Mouse (Mus musculus): ENCODE data around the gene Gpd1. TPM values are rescaled to one million over a fixed set of nuclear protein-coding genes. Genes with fewer than 3 reads are reported as not detected.
A peak's percentile ranks its signal among the peaks of the same experiment; 100 is the strongest.
"Not testable (repeated sequence)": the region's sequence is repeated elsewhere in the genome, so short reads cannot be mapped to it uniquely, and the experiment has no call there.

Gene Gpd1
- polyA plus RNA-seq, 1 experiment from 2014 or later, result 0.62 TPM

- H3K9me3 ChIP-seq (replicated peaks), result no peaks in the 10 kb centered on the region
- DNase-seq (ENCODE audit: low spot score), result no peak
- no peak overlapping the region for H3K4me3 ChIP-seq
- 80% methylated on average over 11 of the region's 11 CpGs for WGBS
- no peaks in the 10 kb centered on the region for H3K27me3 ChIP-seq (ENCODE audit: low read depth, poor library complexity, severe bottlenecking)
- peaks cover 94% of the 10 kb centered on the region for H3K36me3 ChIP-seq
- peak overlapping the region; percentile 28; the same call in 1 of the 2 replicates for H3K27ac ChIP-seq (replicated peaks)
- H3K4me1 ChIP-seq, result peaks cover 50% of the 10 kb centered on the region
These were observed 1.2 kb upstream of the Gpd1 start for GRCm38 (mm10) chr15:99715982-99716746.

GRCm38 (mm10) chr15:99716814-99717213 lies 501 bp upstream of the Gpd1 start:
- 85% methylated on average over 12 of the region's 12 CpGs for WGBS
- no peaks in the 10 kb centered on the region for H3K9me3 ChIP-seq (replicated peaks)
- peaks cover 94% of the 10 kb centered on the region for H3K36me3 ChIP-seq
- no peak overlapping the region for H3K4me3 ChIP-seq
- DNase-seq (ENCODE audit: low spot score), result no peak
- H3K27me3 ChIP-seq (ENCODE audit: low read depth, poor library complexity, severe bottlenecking), result no peaks in the 10 kb centered on the region
- peaks cover 51% of the 10 kb centered on the region for H3K4me1 ChIP-seq
- no peak overlapping the region for H3K27ac ChIP-seq (replicated peaks)

GRCm38 (mm10) chr15:99718461-99719021 lies 1.2 kb downstream of the Gpd1 start:
- Histone ChIP-seq H3K27ac (replicated peaks) (no peak overlapping the region), H3K9me3 (replicated peaks) (no peaks in the 10 kb centered on the region), H3K4me3 (no peak overlapping the region), H3K27me3 (ENCODE audit: low read depth, poor library complexity, severe bottlenecking) (no peaks in the 10 kb centered on the region), H3K4me1 (peaks cover 60% of the 10 kb centered on the region), H3K36me3 (peaks cover 91% of the 10 kb centered on the region)
- no peak for DNase-seq (ENCODE audit: low spot score)
- 88% methylated on average over 9 of the region's 9 CpGs for WGBS

DNA sequence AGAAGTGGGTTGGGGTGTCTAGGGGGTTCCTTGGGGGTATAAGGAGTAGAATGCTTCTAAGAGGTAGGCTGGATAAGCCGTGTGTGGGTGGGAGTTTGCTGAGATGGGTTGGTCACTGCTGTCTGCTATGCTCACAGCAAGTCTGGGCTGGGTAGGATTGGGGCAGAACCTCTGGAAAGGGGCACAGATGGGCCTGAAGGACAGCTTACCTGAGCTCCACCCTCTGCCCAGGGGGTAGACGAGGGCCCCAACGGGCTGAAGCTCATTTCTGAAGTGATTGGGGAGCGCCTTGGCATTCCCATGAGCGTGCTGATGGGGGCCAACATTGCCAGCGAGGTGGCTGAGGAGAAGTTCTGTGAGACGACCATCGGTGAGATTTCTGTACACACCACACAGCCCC lies 2.5 kb downstream of the Gpd1 start:
- Histone ChIP-seq H3K4me1 (peaks cover 67% of the 10 kb centered on the region), H3K4me3 (no peak overlapping the region), H3K27me3 (ENCODE audit: low read depth, poor library complexity, severe bottlenecking) (no peaks in the 10 kb centered on the region), H3K27ac (replicated peaks) (no peak overlapping the region; the same call in 1 of the 2 replicates), H3K36me3 (peaks cover 80% of the 10 kb centered on the region), H3K9me3 (replicated peaks) (no peaks in the 10 kb centered on the region)
- DNase-seq (ENCODE audit: low spot score), result no peak
- 74% methylated on average over 8 of the region's 8 CpGs for WGBS

- H3K27me3 ChIP-seq (ENCODE audit: low read depth, poor library complexity, severe bottlenecking), result no peaks in the 10 kb centered on the region
- DNase-seq (ENCODE audit: low spot score), result no peak
- no peak overlapping the region for H3K4me3 ChIP-seq
- peaks cover 70% of the 10 kb centered on the region for H3K4me1 ChIP-seq
- WGBS, result 86% methylated on average over 25 of the region's 25 CpGs
- H3K36me3 ChIP-seq, result peaks cover 62% of the 10 kb centered on the region
- H3K9me3 ChIP-seq (replicated peaks), result no peaks in the 10 kb centered on the region
- H3K27ac ChIP-seq (replicated peaks), result no peak overlapping the region
These were observed 4.8 kb downstream of the Gpd1 start for GRCm38 (mm10) chr15:99721921-99722743.

GRCm38 (mm10) chr15:99723120-99723514 lies 5.8 kb downstream of the Gpd1 start:
- Histone ChIP-seq H3K9me3 (replicated peaks) (no peaks in the 10 kb centered on the region), H3K4me1 (peaks cover 61% of the 10 kb centered on the region), H3K36me3 (peaks cover 61% of the 10 kb centered on the region), H3K27me3 (ENCODE audit: low read depth, poor library complexity, severe bottlenecking) (no peaks in the 10 kb centered on the region), H3K27ac (replicated peaks) (peak overlapping the region; percentile 93), H3K4me3 (0 out of 2 replicates have a peak overlapping the region, but pooled peaks have one; percentile 98)
- 45% methylated on average over 10 of the region's 10 CpGs for WGBS
- DNase-seq (ENCODE audit: low spot score), result no peak

DNA sequence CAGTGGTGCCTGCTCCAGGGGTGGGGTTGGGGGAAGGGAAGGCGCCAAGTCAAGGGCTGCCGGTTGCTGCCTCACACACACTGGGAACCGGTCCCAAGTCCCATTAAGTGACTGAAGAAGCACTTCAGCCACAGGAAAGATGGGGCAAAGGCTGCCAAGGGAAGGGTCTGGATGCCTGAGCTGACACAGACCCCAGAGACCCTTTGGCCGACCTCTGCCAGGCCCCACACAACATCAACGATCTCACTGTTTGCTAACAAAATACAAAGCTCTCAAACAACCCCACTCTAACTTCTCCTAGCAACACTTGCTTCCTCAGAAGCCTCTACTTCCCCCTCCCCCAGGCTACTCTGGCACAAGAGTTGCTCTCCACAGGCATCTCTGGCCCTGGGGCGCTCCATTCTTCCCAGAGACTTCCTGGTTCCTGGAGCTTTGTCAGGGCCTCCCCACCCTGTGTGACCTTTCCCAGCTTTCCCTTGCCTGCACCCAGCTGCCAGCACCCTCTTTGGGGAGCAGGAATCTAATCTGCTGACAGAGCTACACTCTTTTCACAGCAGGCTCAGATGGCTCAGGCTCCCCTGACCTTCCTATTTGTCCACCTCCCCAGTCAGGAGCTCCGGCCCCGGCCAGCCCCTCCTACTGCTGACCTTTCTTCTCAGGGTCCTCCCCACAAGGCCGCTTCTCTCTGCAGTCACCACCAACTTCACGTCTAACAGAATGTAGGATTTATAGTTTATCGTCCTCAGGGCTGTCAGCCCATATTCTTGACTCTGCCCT lies 6.4 kb downstream of the Gpd1 start:
- DNase-seq (ENCODE audit: low spot score), result peak; percentile 49
- 10% methylated on average over 11 of the region's 11 CpGs for WGBS
- H3K4me3 ChIP-seq, result peak overlapping the region; percentile 98

GRCm38 (mm10) chr15:99724292-99725021 lies 7.1 kb downstream of the Gpd1 start:
- WGBS, result 10% methylated on average over 16 of the region's 16 CpGs
- peaks cover 61% of the 10 kb centered on the region for H3K36me3 ChIP-seq
- H3K9me3 ChIP-seq (replicated peaks), result no peaks in the 10 kb centered on the region; the same call in 1 of the 2 replicates
- H3K4me3 ChIP-seq, result peak overlapping the region; percentile 98
- no peaks in the 10 kb centered on the region for H3K27me3 ChIP-seq (ENCODE audit: low read depth, poor library complexity, severe bottlenecking)
- H3K4me1 ChIP-seq, result peaks cover 54% of the 10 kb centered on the region
- DNase-seq (ENCODE audit: low spot score), result peak; percentile 61
- H3K27ac ChIP-seq (replicated peaks), result peak overlapping the region; percentile 93

More for the DNA sequence above, 6.4 kb downstream of the Gpd1 start:
- Histone ChIP-seq H3K9me3 (replicated peaks) (no peaks in the 10 kb centered on the region; the same call in 1 of the 2 replicates), H3K27ac (replicated peaks) (peak overlapping the region; percentile 93), H3K36me3 (peaks cover 61% of the 10 kb centered on the region), H3K4me1 (peaks cover 55% of the 10 kb centered on the region), H3K27me3 (ENCODE audit: low read depth, poor library complexity, severe bottlenecking) (no peaks in the 10 kb centered on the region)

DNA sequence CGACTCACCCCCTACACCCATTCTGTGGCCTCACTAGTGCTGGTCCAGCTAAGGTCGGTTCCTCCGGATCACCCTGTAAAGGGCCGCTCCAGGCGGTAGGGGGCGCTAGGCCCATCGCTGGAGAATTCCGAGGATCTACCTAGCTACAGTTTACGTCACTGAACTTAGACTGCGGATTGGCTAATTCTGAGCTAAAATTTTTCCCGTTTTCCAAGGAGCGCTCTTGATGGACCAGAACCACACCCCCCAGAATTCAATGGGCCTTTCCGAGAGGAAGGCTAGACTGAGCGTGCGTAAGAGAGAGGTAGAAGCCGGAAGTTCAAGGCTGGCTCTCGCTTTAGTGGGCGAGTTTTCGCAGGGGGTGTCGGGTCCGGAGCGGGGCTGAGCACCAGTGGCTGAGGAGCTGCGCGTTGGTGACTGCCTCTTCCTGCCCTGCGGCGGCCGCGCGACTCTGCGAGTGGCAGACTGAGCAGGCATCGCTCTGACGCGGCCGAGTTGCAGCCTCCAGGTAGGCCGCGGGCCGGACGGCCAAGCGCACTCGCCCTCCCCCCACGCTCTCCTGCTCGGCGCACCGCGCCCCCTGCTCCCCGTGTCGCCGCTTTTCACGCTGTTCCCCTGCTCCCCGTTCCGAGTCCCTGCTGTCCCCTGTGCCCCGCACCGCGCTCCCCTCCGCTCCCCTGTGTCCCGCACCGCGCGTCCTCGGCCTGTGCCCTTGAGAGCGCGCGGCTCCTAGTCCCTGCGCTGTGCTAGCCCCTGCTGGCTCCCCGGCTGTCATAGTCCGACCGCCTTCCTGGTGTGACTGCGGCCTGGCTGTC lies 8.2 kb downstream of the Gpd1 start, which contains the start of gene Cox14:
Gene Cox14, plus strand, starts transcription at position 278 of the 815 bp plus-strand sequence.
- Histone ChIP-seq H3K4me3 (peak within 1 kb of the TSS; percentile 98), H3K27me3 (ENCODE audit: low read depth, poor library complexity, severe bottlenecking) (no peaks in the 10 kb centered on the region), H3K9me3 (replicated peaks) (no peaks in the 10 kb centered on the region; the same call in 1 of the 2 replicates), H3K4me1 (peaks cover 47% of the 10 kb centered on the region), H3K36me3 (peaks cover 62% of the 10 kb centered on the region), H3K27ac (replicated peaks) (peak within 1 kb of the TSS; percentile 93)
- DNase-seq (ENCODE audit: low spot score), result peak; percentile 95
- under 1% methylated on average over 68 of the region's 68 CpGs for WGBS

DNA sequence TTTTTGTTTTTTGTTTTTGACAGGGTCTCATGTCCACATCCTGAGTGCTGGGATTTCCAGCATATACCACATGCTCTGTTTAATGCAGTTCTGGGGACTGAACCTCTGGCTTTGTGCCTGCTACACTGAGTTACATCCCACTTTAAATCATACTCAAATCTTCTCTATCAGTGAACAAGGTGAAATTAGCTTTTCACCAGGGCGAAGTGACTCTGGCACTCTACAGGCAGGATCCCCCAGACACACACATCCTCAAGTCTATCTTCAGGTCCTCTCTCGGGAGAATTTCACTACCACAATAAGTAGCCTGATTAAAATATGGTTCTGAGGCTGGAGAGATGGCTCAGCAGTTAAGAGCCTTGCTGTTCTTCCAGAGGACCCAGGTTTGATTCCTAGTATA lies 9.2 kb downstream of the Gpd1 start:
- Histone ChIP-seq H3K4me3 (peak overlapping the region; percentile 98), H3K4me1 (peaks cover 43% of the 10 kb centered on the region), H3K9me3 (replicated peaks) (no peaks in the 10 kb centered on the region; the same call in 1 of the 2 replicates), H3K27me3 (ENCODE audit: low read depth, poor library complexity, severe bottlenecking) (no peaks in the 10 kb centered on the region), H3K36me3 (peaks cover 59% of the 10 kb centered on the region), H3K27ac (replicated peaks) (no peak overlapping the region)
- 81% methylated on average over 2 of the region's 2 CpGs for WGBS
- DNase-seq (ENCODE audit: low spot score), result no peak

- WGBS, result 85% methylated on average over 5 of the region's 5 CpGs
- Histone ChIP-seq H3K4me1 (peaks cover 40% of the 10 kb centered on the region), H3K36me3 (peaks cover 59% of the 10 kb centered on the region)
- H3K27ac ChIP-seq (replicated peaks); H3K9me3 ChIP-seq (replicated peaks); DNase-seq (ENCODE audit: low spot score); H3K27me3 ChIP-seq (ENCODE audit: low read depth, poor library complexity, severe bottlenecking); H3K4me3 ChIP-seq: not testable (repeated sequence)
These were observed 9.7 kb downstream of the Gpd1 start for GRCm38 (mm10) chr15:99727039-99727438.
